Mouse (Mus musculus) myocyte (in vitro differentiated cells): ENCODE measurements around the gene Ppp4r4. TPM values are rescaled to one million over a fixed set of nuclear protein-coding genes. Genes with fewer than 3 reads are reported as not detected.
"Not testable (repeated sequence)": the region's sequence is repeated elsewhere in the genome, so short reads cannot be mapped to it uniquely, and the experiment has no call there.

Experiments
- H3K27me3 ChIP-seq: one replicate; pipeline ENCODE4 v1.6.1; 2011; ENCODE audit not compliant: control insufficient read depth, insufficient read depth, insufficient read length
- H3K36me3 ChIP-seq: one replicate; pipeline ENCODE4 v1.6.1; 2011; ENCODE audit not compliant: control insufficient read depth, insufficient read depth
- H3K4me2 ChIP-seq: one replicate; pipeline ENCODE4 v1.6.1; 2011; ENCODE audit warnings: low read depth, control low read depth
- H3K4me3 ChIP-seq: one replicate; pipeline ENCODE4 v1.5.1; 2011; ENCODE audit warnings: mild to moderate bottlenecking, control low read depth, moderate library complexity
- H3K79me2 ChIP-seq: one replicate; pipeline ENCODE4 v1.6.1; 2011; ENCODE audit not compliant: control insufficient read depth, insufficient read depth
- H3ac ChIP-seq: one replicate; pipeline ENCODE4 v1.6.1; 2011; ENCODE audit not compliant: control insufficient read depth, insufficient read length
- CEBPB ChIP-seq: IDR thresholded peaks from 2 replicates; pipeline ENCODE4 v1.6.1; 2011; ENCODE audit warnings: mild to moderate bottlenecking, moderate library complexity; ENCODE audit not compliant: poor library complexity, insufficient read depth, severe bottlenecking
- E2F4 ChIP-seq: IDR thresholded peaks from one replicate; pipeline ENCODE4 v1.6.1; 2011; ENCODE audit warnings: mild to moderate bottlenecking, control low read depth, moderate library complexity; ENCODE audit not compliant: insufficient read depth
- MAX ChIP-seq: IDR thresholded peaks from one replicate; pipeline ENCODE4 v1.6.1; 2011; ENCODE audit warnings: low read depth, mild to moderate bottlenecking, control low read depth
- MYOD1 ChIP-seq, 3 experiments: IDR thresholded peaks; one replicate each; pipeline ENCODE4 v1.6.1; 2011; ENCODE audit warnings: control low read depth in 2 of 3, low read depth in 2 of 3, mild to moderate bottlenecking in 2 of 3, moderate library complexity in 1 of 3; ENCODE audit not compliant: insufficient read length in 2 of 3, control insufficient read depth in 1 of 3
- MYOG ChIP-seq, 3 experiments: IDR thresholded peaks; one replicate each; pipeline ENCODE4 v1.6.1; 2011; ENCODE audit warnings: control low read depth in 2 of 3, low read depth in 2 of 3, mild to moderate bottlenecking in 2 of 3; ENCODE audit not compliant: insufficient read length in 2 of 3, control insufficient read depth in 1 of 3, insufficient read depth in 1 of 3
- POLR2A ChIP-seq: IDR thresholded peaks from one replicate; pipeline ENCODE4 v1.6.1; 2011; ENCODE audit warnings: low read depth, mild to moderate bottlenecking, control low read depth, moderate library complexity; ENCODE audit not compliant: insufficient read length
- POLR2AphosphoS2 ChIP-seq: IDR thresholded peaks from one replicate; pipeline ENCODE4 v1.6.1; 2011; ENCODE audit warnings: low read depth, control low read depth; ENCODE audit not compliant: insufficient read length
- REST ChIP-seq: IDR thresholded peaks from one replicate; pipeline ENCODE4 v1.6.1; 2011; ENCODE audit warnings: mild to moderate bottlenecking, control low read depth, moderate library complexity; ENCODE audit not compliant: insufficient read depth, insufficient read length
- SRF ChIP-seq: IDR thresholded peaks from one replicate; pipeline ENCODE4 v1.6.1; 2011; ENCODE audit warnings: low read depth; ENCODE audit not compliant: control insufficient read depth, insufficient read length
- TCF12 ChIP-seq: IDR thresholded peaks from one replicate; pipeline ENCODE4 v1.6.1; 2011; ENCODE audit warnings: mild to moderate bottlenecking, control low read depth; ENCODE audit not compliant: poor library complexity, insufficient read depth, severe bottlenecking
- TCF3 ChIP-seq: IDR thresholded peaks from one replicate; pipeline ENCODE4 v1.6.1; 2011; ENCODE audit warnings: low read depth, control low read depth; ENCODE audit not compliant: insufficient read length
- USF1 ChIP-seq: IDR thresholded peaks from one replicate; pipeline ENCODE4 v1.6.1; 2011; ENCODE audit warnings: low read depth, mild to moderate bottlenecking, control low read depth, moderate library complexity
- polyA plus RNA-seq: library from polyadenylated mRNA; unstranded; fragments of >200 nt; fragmentation: generic; extraction: Trizol; gene quantifications from one replicate; pipeline ENCODE4 v1.2.1, GENCODE M21; 2012; ENCODE audit warnings: missing spikeins

Gene Ppp4r4
- polyA plus RNA-seq, 1 experiment: 0.13 TPM

DNA sequence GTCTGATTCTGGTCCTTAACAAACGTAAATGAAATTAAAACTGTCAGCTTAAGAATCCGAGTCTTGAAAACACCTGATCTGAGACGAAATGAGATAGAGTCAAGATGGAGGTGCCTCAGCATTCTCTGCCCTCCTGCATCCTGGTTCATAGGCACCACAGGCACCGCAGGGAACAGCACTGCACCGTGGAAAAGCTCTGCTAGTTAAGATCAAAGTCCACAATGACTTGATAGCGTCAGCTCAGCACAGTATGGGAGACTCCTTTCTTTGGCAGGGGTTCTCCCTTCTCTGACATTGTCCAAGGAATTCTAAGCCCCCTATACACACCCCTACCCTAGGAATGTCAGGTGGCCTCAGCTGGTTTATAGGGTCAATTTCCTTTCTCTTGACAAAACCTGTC, 37.6 kb downstream of the Ppp4r4 start:
- Histone ChIP-seq H3K79me2 (no peaks in the 10 kb centered on the region), H3K4me2 (no peak overlapping the region), H3K27me3 (no peaks in the 10 kb centered on the region), H3ac (no peak overlapping the region), H3K36me3 (no peaks in the 10 kb centered on the region), H3K4me3 (no peak overlapping the region)
- TF ChIP-seq REST (no peak), MYOG (IDR thresholded peaks at IDR 0.05; ENCODE audit: control insufficient read depth in 1 of 3, insufficient read depth in 1 of 3, insufficient read length in 2 of 3, low read depth in 2 of 3) (no peak), MYOD1 (IDR thresholded peaks at IDR 0.05; ENCODE audit: control insufficient read depth in 1 of 3, insufficient read length in 2 of 3, low read depth in 2 of 3) (no peak), POLR2AphosphoS2 (no peak), TCF3 (no peak), E2F4 (no peak), TCF12 (no peak), MAX (no peak), USF1 (no peak), POLR2A (no peak), SRF (no peak), CEBPB (no peak)

DNA sequence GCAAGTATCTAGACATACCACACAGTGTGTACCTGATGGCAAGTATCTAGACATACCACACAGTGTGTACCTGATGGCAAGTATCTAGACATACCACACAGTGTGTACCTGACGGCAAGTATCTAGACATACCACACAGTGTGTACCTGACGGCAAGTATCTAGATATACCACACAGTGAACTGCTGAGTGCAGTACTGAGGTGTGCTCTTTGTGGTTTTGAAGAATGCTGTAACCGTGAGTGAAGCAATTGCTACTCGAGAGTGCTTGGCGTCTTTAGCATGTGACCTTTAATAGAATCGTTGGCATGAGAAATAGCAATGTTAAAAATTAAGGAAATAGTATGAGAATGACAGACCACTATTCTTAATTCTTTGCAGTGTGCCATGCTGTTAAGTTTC, 46.1 kb downstream of the Ppp4r4 start:
- H3K36me3 ChIP-seq, H3K4me2 ChIP-seq, H3K79me2 ChIP-seq, H3K4me3 ChIP-seq, H3K27me3 ChIP-seq, H3ac ChIP-seq: not testable (repeated sequence)

DNA sequence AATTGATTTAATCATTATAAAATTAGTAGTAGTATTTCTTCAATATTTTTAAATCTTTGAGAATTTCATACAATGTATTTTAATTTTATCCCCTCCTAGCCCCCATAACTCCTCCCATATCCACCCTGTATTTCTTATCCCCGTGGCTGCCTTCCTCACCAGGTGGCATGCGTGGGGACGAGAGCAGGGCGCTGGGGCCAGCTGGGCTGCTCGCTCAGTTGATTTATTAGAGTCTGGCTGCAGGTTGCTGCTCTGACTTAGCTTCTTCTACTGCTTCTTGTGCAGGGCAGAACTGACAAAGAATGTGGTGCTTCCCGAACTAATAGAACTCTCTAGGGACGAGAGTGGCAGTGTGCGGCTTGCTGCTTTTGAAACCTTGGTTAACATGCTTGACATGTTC, 51.7 kb downstream of the Ppp4r4 start:
- no peak overlapping the region for H3ac ChIP-seq
- H3K4me3 ChIP-seq: no peak overlapping the region
- H3K79me2 ChIP-seq: no peaks in the 10 kb centered on the region
- no peak overlapping the region for H3K4me2 ChIP-seq
- H3K36me3 ChIP-seq: no peaks in the 10 kb centered on the region
- no peak for TF ChIP-seq USF1
- TF ChIP-seq TCF12: no peak
- no peak for TF ChIP-seq SRF
- no peak for TF ChIP-seq CEBPB
- no peak for TF ChIP-seq POLR2A
- no peak for TF ChIP-seq MAX
- TF ChIP-seq MYOG (IDR thresholded peaks at IDR 0.05; ENCODE audit: control insufficient read depth in 1 of 3, insufficient read depth in 1 of 3, insufficient read length in 2 of 3, low read depth in 2 of 3): no peak
- TF ChIP-seq E2F4: no peak
- TF ChIP-seq POLR2AphosphoS2: no peak
- no peak for TF ChIP-seq MYOD1 (IDR thresholded peaks at IDR 0.05; ENCODE audit: control insufficient read depth in 1 of 3, insufficient read length in 2 of 3, low read depth in 2 of 3)
- TF ChIP-seq REST: no peak
- no peak for TF ChIP-seq TCF3
- no peaks in the 10 kb centered on the region for H3K27me3 ChIP-seq

DNA sequence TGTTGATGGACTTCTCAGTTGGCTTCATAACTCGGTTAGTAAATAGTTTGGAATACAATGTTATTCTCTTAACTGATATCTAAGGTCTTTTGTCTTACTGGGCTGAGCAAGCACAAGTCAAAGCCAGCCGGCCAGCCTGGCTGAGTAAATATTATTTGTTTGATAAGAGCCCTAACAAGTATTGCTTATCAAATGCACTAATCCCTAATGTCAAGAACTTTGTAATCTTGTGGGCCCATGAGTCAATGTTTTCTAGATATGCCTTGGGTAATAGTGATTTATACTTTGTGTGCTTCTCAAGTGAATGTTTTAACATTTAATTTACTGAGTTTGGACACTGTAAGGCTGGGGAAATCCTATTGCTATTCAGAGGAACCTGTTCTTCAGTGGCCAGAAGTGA, 66.3 kb downstream of the Ppp4r4 start:
- Histone ChIP-seq H3K4me3 (no peak overlapping the region), H3ac (no peak overlapping the region), H3K4me2 (no peak overlapping the region), H3K36me3 (no peaks in the 10 kb centered on the region), H3K27me3 (no peaks in the 10 kb centered on the region), H3K79me2 (no peaks in the 10 kb centered on the region)
- no peak for TF ChIP-seq TCF12

DNA sequence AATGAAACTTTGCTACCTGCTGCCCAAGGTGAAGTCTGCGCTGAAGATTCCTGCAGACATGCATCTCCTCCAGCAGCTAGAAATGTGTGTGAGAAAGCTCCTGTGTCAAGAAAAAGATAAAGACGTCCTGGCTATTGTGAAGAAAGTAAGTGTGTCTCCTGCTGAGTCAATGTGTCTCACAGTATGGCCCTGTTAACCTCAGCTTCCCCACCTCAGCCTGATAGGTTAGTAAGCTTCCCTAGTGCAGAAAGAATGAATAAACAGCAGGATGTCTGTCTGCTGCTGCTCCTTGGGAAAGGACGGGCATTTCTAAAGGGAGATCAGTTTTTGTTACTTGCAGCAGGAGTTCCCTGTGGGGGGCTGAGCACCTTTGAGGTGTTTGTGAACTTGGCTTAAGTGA, 68.3 kb downstream of the Ppp4r4 start:
- no peaks in the 10 kb centered on the region for H3K27me3 ChIP-seq
- TF ChIP-seq MYOD1 (IDR thresholded peaks at IDR 0.05; ENCODE audit: control insufficient read depth in 1 of 3, insufficient read length in 2 of 3, low read depth in 2 of 3): no peak
- no peak for TF ChIP-seq TCF3
- no peak for TF ChIP-seq MAX
- TF ChIP-seq POLR2A: no peak
- no peak for TF ChIP-seq REST
- TF ChIP-seq CEBPB: no peak
- TF ChIP-seq POLR2AphosphoS2: no peak
- TF ChIP-seq E2F4: no peak
- no peak for TF ChIP-seq SRF
- TF ChIP-seq TCF12: no peak
- TF ChIP-seq MYOG (IDR thresholded peaks at IDR 0.05; ENCODE audit: control insufficient read depth in 1 of 3, insufficient read depth in 1 of 3, insufficient read length in 2 of 3, low read depth in 2 of 3): no peak
- no peak overlapping the region for H3K4me3 ChIP-seq
- no peaks in the 10 kb centered on the region for H3K79me2 ChIP-seq
- no peak overlapping the region for H3K4me2 ChIP-seq
- no peak overlapping the region for H3ac ChIP-seq
- H3K36me3 ChIP-seq: no peaks in the 10 kb centered on the region
